Mouse (Mus musculus): ENCODE results near the gene Myh14. TPM values are rescaled to one million over a fixed set of nuclear protein-coding genes. Genes with fewer than 3 reads are reported as not detected.
A peak's percentile ranks its signal among the peaks of the same experiment; 100 is the strongest.

Myh14 gene
- polyA plus RNA-seq, 1 experiment from 2014 or later: 33.6 TPM

GRCm38 (mm10) chr7:44638663-44639062, 32.0 kb downstream of the Myh14 start:
- Histone ChIP-seq H3K9me3 (ENCODE audit: low read depth, low read length) (no peaks in the 10 kb centered on the region), H3K4me3 (ENCODE audit: low read depth, low read length) (no peak overlapping the region), H3K27ac (ENCODE audit: low read depth) (no peak overlapping the region), H3K27me3 (ENCODE audit: insufficient read depth, low read length) (peaks cover 38% of the 10 kb centered on the region), H3K4me2 (no peak overlapping the region), H3K4me1 (ENCODE audit: insufficient read depth) (no peaks in the 10 kb centered on the region), H3K9ac (no peak overlapping the region), H3K36me3 (ENCODE audit: insufficient read depth) (no peaks in the 10 kb centered on the region)
- ATAC-seq (ENCODE audit: insufficient read depth) (0 out of 2 replicates have a peak, but pooled peaks have one; percentile 28), DNase-seq (no peak)
- WGBS: 4% methylated on average over 16 of the region's 16 CpGs
- no peak for TF ChIP-seq CTCF (IDR thresholded peaks at IDR 0.05; ENCODE audit: low read depth)

- TF ChIP-seq CTCF (IDR thresholded peaks at IDR 0.05; ENCODE audit: low read depth): no peak
- H3K9ac ChIP-seq: no peak overlapping the region
- no peaks in the 10 kb centered on the region for H3K4me1 ChIP-seq (ENCODE audit: insufficient read depth)
- peaks cover 35% of the 10 kb centered on the region for H3K27me3 ChIP-seq (ENCODE audit: insufficient read depth, low read length)
- H3K9me3 ChIP-seq (ENCODE audit: low read depth, low read length): no peaks in the 10 kb centered on the region
- H3K4me3 ChIP-seq (ENCODE audit: low read depth, low read length): no peak overlapping the region
- H3K4me2 ChIP-seq: no peak overlapping the region
- 82% methylated on average over 9 of the region's 9 CpGs for WGBS
- no peak for DNase-seq
- H3K27ac ChIP-seq (ENCODE audit: low read depth): no peak overlapping the region
- ATAC-seq (ENCODE audit: insufficient read depth): no peak
- no peaks in the 10 kb centered on the region for H3K36me3 ChIP-seq (ENCODE audit: insufficient read depth)
Measured at GRCm38 (mm10) chr7:44636684-44637083, 34.0 kb downstream of the Myh14 start.

GRCm38 (mm10) chr7:44633407-44633806, 37.2 kb downstream of the Myh14 start:
- TF ChIP-seq CTCF (IDR thresholded peaks at IDR 0.05; ENCODE audit: low read depth): peak; percentile 54
- ATAC-seq (ENCODE audit: insufficient read depth): no peak
- Histone ChIP-seq H3K36me3 (ENCODE audit: insufficient read depth) (no peaks in the 10 kb centered on the region), H3K4me3 (ENCODE audit: low read depth, low read length) (no peak overlapping the region), H3K4me1 (ENCODE audit: insufficient read depth) (no peaks in the 10 kb centered on the region), H3K4me2 (no peak overlapping the region), H3K27me3 (ENCODE audit: insufficient read depth, low read length) (peaks cover 3% of the 10 kb centered on the region; the same call in 1 of the 2 replicates), H3K9me3 (ENCODE audit: low read depth, low read length) (no peaks in the 10 kb centered on the region), H3K27ac (ENCODE audit: low read depth) (no peak overlapping the region), H3K9ac (no peak overlapping the region)
- WGBS: 19% methylated on average over 15 of the region's 15 CpGs
- peak; percentile 13 for DNase-seq

GRCm38 (mm10) chr7:44632676-44633075, 38.0 kb downstream of the Myh14 start:
- Histone ChIP-seq H3K4me3 (ENCODE audit: low read depth, low read length) (no peak overlapping the region), H3K27me3 (ENCODE audit: insufficient read depth, low read length) (no peaks in the 10 kb centered on the region), H3K4me1 (ENCODE audit: insufficient read depth) (no peaks in the 10 kb centered on the region), H3K4me2 (no peak overlapping the region), H3K9ac (no peak overlapping the region), H3K9me3 (ENCODE audit: low read depth, low read length) (no peaks in the 10 kb centered on the region), H3K27ac (ENCODE audit: low read depth) (no peak overlapping the region), H3K36me3 (ENCODE audit: insufficient read depth) (no peaks in the 10 kb centered on the region)
- DNase-seq (no peak), ATAC-seq (ENCODE audit: insufficient read depth) (no peak)
- WGBS: 30% methylated on average over 13 of the region's 13 CpGs
- TF ChIP-seq CTCF (IDR thresholded peaks at IDR 0.05; ENCODE audit: low read depth): no peak

- Histone ChIP-seq H3K36me3 (ENCODE audit: insufficient read depth) (no peaks in the 10 kb centered on the region), H3K4me1 (ENCODE audit: insufficient read depth) (no peaks in the 10 kb centered on the region), H3K4me2 (no peak overlapping the region), H3K9me3 (ENCODE audit: low read depth, low read length) (no peaks in the 10 kb centered on the region), H3K27me3 (ENCODE audit: insufficient read depth, low read length) (no peaks in the 10 kb centered on the region), H3K4me3 (ENCODE audit: low read depth, low read length) (no peak overlapping the region), H3K27ac (ENCODE audit: low read depth) (no peak overlapping the region), H3K9ac (no peak overlapping the region)
- TF ChIP-seq CTCF (IDR thresholded peaks at IDR 0.05; ENCODE audit: low read depth): no peak
- ATAC-seq (ENCODE audit: insufficient read depth) (peak; percentile 65), DNase-seq (peak; percentile 51)
- WGBS: 49% methylated on average over 13 of the region's 13 CpGs
Measured at GRCm38 (mm10) chr7:44630437-44630836, 40.2 kb downstream of the Myh14 start.

GRCm38 (mm10) chr7:44628402-44629034, 42.1 kb downstream of the Myh14 start:
- no peak overlapping the region for H3K9ac ChIP-seq
- H3K4me2 ChIP-seq: no peak overlapping the region
- 88% methylated on average over 15 of the region's 15 CpGs for WGBS
- no peak overlapping the region for H3K4me3 ChIP-seq (ENCODE audit: low read depth, low read length)
- no peak overlapping the region for H3K27ac ChIP-seq (ENCODE audit: low read depth)
- H3K36me3 ChIP-seq (ENCODE audit: insufficient read depth): no peaks in the 10 kb centered on the region
- no peak for ATAC-seq (ENCODE audit: insufficient read depth)
- no peak for DNase-seq
- H3K9me3 ChIP-seq (ENCODE audit: low read depth, low read length): no peaks in the 10 kb centered on the region
- TF ChIP-seq CTCF (IDR thresholded peaks at IDR 0.05; ENCODE audit: low read depth): no peak
- H3K4me1 ChIP-seq (ENCODE audit: insufficient read depth): no peaks in the 10 kb centered on the region
- H3K27me3 ChIP-seq (ENCODE audit: insufficient read depth, low read length): no peaks in the 10 kb centered on the region

- Histone ChIP-seq H3K9me3 (ENCODE audit: low read depth, low read length) (no peaks in the 10 kb centered on the region), H3K4me1 (ENCODE audit: insufficient read depth) (no peaks in the 10 kb centered on the region), H3K36me3 (ENCODE audit: insufficient read depth) (no peaks in the 10 kb centered on the region), H3K4me2 (no peak overlapping the region), H3K4me3 (ENCODE audit: low read depth, low read length) (no peak overlapping the region), H3K27me3 (ENCODE audit: insufficient read depth, low read length) (no peaks in the 10 kb centered on the region), H3K9ac (no peak overlapping the region), H3K27ac (ENCODE audit: low read depth) (no peak overlapping the region)
- no peak for TF ChIP-seq CTCF (IDR thresholded peaks at IDR 0.05; ENCODE audit: low read depth)
- DNase-seq (no peak), ATAC-seq (ENCODE audit: insufficient read depth) (no peak)
- WGBS: 72% methylated on average over 13 of the region's 13 CpGs
Measured at GRCm38 (mm10) chr7:44626966-44627365, 43.7 kb downstream of the Myh14 start.
